Mouse (Mus musculus) kidney, adult 2 months (tissue): ENCODE measurements at regions not wholly inside any gene's neighbourhood (a gene's known extent, or its start where the extent isn't known, plus 50 kb on each side); places are given as distances from the start of the nearest gene placed in this dataset.

Source experiments
- CTCF ChIP-seq: fragments of 200-500 bp; conservative IDR thresholded peaks from 2 replicates; pipeline ENCODE4 v1.5.1; 2011; ENCODE audit warnings: low read depth, mild to moderate bottlenecking, control low read depth, low read length, moderate library complexity, mixed read lengths; ENCODE audit not compliant: insufficient read depth, insufficient read length
- POLR2A ChIP-seq: fragments of 200-500 bp; IDR thresholded peaks from one replicate; pipeline ENCODE4 v1.6.1; 2011; ENCODE audit warnings: low read depth, low read length, control low read depth

DNA sequence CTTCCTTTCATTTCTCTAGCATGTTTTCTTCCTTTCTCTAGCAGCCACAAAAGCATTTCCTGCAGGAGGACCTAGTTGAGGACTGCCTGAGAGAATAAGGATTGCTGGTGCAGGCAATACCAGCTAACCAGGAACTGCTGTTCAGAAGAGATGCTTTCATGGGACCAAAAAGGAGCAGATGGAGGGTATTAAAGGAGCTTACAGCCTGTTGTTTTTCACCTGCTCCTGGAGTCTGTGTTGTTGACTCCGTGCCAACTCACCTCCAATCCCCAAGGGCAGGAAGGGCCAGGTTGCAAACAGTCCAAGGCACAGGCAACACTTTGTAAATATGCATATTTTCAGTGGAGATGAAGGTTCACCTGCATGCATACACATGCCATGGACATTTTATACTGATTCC, 92.8 kb downstream of the Slc10a2 start:
- TF ChIP-seq CTCF (no peak), POLR2A (no peak)
